Mouse (Mus musculus) cerebellum, postnatal 4 days (tissue): Measurements from ENCODE around the gene Efemp1.

Experiments
- DNase-seq, 2 experiments: peaks; one replicate each; pipeline ENCODE4 v3.0.0; 2022; ENCODE audit warnings: low spot score in 2 of 2, mixed read lengths in 1 of 2

Gene Efemp1

GRCm38 (mm10) chr11:28934449-28934848 is 81.4 kb downstream of the Efemp1 start:
- DNase-seq = no peak

GRCm38 (mm10) chr11:28939651-28940050 is 86.6 kb downstream of the Efemp1 start:
- no peak for DNase-seq

- no peak for DNase-seq
Observed at GRCm38 (mm10) chr11:28951586-28952210, 98.7 kb downstream of the Efemp1 start.

GRCm38 (mm10) chr11:28954673-28955304 is 101.8 kb downstream of the Efemp1 start:
- DNase-seq = no peak

DNA sequence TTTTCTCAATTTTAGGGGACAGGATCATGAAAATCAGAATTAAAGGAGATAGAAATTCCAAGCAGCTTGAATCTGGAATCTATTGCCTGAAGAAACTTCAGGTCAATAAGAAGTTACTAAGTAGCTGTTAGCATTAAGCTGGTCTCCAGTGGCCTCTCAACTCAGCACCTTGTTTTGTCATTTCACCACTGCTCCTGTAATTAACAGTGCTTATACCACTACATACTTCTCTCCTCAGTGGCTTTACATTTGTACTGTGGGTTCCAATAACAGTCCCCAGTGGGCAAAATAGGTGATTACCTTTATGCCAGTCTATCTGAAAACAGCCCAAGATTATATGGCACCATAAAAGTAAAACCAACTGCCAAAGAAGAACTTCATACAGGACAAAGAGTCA is 102.3 kb downstream of the Efemp1 start:
- DNase-seq = no peak

GRCm38 (mm10) chr11:28961381-28961780 is 108.4 kb downstream of the Efemp1 start:
- DNase-seq = no peak
